8 mouse cellular contexts compared by ENCODE assay signal in genomic region chr7:6874448-6874847, GRCm38 (mm10).
A peak's percentile ranks its signal among the peaks of the same experiment; 100 is the strongest.
DNase-seq lines count a peak whose midpoint lies in the region; ATAC-seq lines count a peak whose summit lies in the region.

No protein-coding gene starts in this region.

- no peak overlapping the region for H3K9ac ChIP-seq in neural tube, embryonic 11.5 days (ENCODE audit: low read length)
- no peak overlapping the region for H3K9ac ChIP-seq in hindbrain, embryonic 11.5 days (ENCODE audit: low read depth, low read length)
- no peak overlapping the region for H3K9ac ChIP-seq in midbrain, embryonic 11.5 days (ENCODE audit: low read length)

- H3K9me3 ChIP-seq in neural tube, embryonic 11.5 days (ENCODE audit: control insufficient read depth, low read length), result no peaks in the 10 kb centered on the region
- no peaks in the 10 kb centered on the region for H3K9me3 ChIP-seq in hindbrain, embryonic 11.5 days (ENCODE audit: control insufficient read depth, low read length)
- H3K9me3 ChIP-seq in midbrain, embryonic 11.5 days (ENCODE audit: control insufficient read depth, low read length), result no peaks in the 10 kb centered on the region

- H3K4me2 ChIP-seq in neural tube, embryonic 11.5 days (ENCODE audit: low read depth), result no peak overlapping the region
- no peak overlapping the region for H3K4me2 ChIP-seq in hindbrain, embryonic 11.5 days (replicated peaks; ENCODE audit: low read depth, low read length)
- H3K4me2 ChIP-seq in midbrain, embryonic 11.5 days, result no peak overlapping the region

- H3K27ac ChIP-seq in neural tube, embryonic 11.5 days (ENCODE audit: low read depth, low read length), result no peak overlapping the region
- H3K27ac ChIP-seq in hindbrain, embryonic 11.5 days (ENCODE audit: low read depth, low read length), result no peak overlapping the region
- no peak overlapping the region; the same call in 1 of the 2 replicates for H3K27ac ChIP-seq in midbrain, embryonic 11.5 days (ENCODE audit: low read depth, low read length)

- ATAC-seq in neural tube, embryonic 11.5 days (ENCODE audit: insufficient read depth, low FRiP score, low TSS enrichment), result no peak
- peak; percentile 68 for ATAC-seq in hindbrain, embryonic 11.5 days (ENCODE audit: low FRiP score)
- ATAC-seq in midbrain, embryonic 11.5 days (ENCODE audit: low FRiP score), result peak; percentile 90

- no peaks in the 10 kb centered on the region for H3K36me3 ChIP-seq in neural tube, embryonic 11.5 days (ENCODE audit: control insufficient read depth, insufficient read depth, low read length)
- no peaks in the 10 kb centered on the region for H3K36me3 ChIP-seq in hindbrain, embryonic 11.5 days (ENCODE audit: control insufficient read depth, insufficient read depth, low read length)
- H3K36me3 ChIP-seq in midbrain, embryonic 11.5 days (ENCODE audit: control insufficient read depth, insufficient read depth, low read length), result no peaks in the 10 kb centered on the region

- no peaks in the 10 kb centered on the region for H3K27me3 ChIP-seq in neural tube, embryonic 11.5 days (ENCODE audit: control insufficient read depth, insufficient read depth, low read length)
- no peaks in the 10 kb centered on the region for H3K27me3 ChIP-seq in hindbrain, embryonic 11.5 days (ENCODE audit: control insufficient read depth, insufficient read depth, low read length)
- no peaks in the 10 kb centered on the region for H3K27me3 ChIP-seq in midbrain, embryonic 11.5 days (ENCODE audit: control insufficient read depth, insufficient read depth, low read length)

- no peaks in the 10 kb centered on the region for H3K4me1 ChIP-seq in neural tube, embryonic 11.5 days (ENCODE audit: control insufficient read depth, insufficient read depth, low read length)
- H3K4me1 ChIP-seq in hindbrain, embryonic 11.5 days (replicated peaks; ENCODE audit: control insufficient read depth, insufficient read depth, low read length), result 0 out of 2 replicates have a peak, but pooled peaks cover 2% of the 10 kb centered on the region
- peaks cover 8% of the 10 kb centered on the region; the same call in 1 of the 2 replicates for H3K4me1 ChIP-seq in midbrain, embryonic 11.5 days (ENCODE audit: control insufficient read depth, insufficient read depth, low read length)

- H3K4me3 ChIP-seq in neural tube, embryonic 11.5 days (ENCODE audit: low read depth, low read length), result no peak overlapping the region
- no peak overlapping the region for H3K4me3 ChIP-seq in hindbrain, embryonic 11.5 days (ENCODE audit: low read depth, low read length)
- no peak overlapping the region for H3K4me3 ChIP-seq in midbrain, embryonic 11.5 days (ENCODE audit: low read depth, low read length)

- 75% methylated on average over 19 of the region's 19 CpGs for WGBS in neural tube, embryonic 11.5 days
- 68% methylated on average over 19 of the region's 19 CpGs for WGBS in hindbrain, embryonic 11.5 days
- WGBS in midbrain, embryonic 11.5 days, result 51% methylated on average over 19 of the region's 19 CpGs

- peak; percentile 27 for DNase-seq in neural tube, embryonic 11.5 days (ENCODE audit: low spot score)
- DNase-seq in neural tube, embryonic 10.5 days (ENCODE audit: extremely low spot score, low spot score), result no peak
- peak; percentile 55 for DNase-seq in hindbrain, embryonic 11.5 days (ENCODE audit: low spot score)
- peak; percentile 94 for DNase-seq in midbrain, embryonic 11.5 days (ENCODE audit: low spot score, missing footprints)
- peak; percentile 35 for DNase-seq in right cerebral cortex, postnatal 4 days
- DNase-seq in adrenal gland, postnatal 25 days, result no peak
- DNase-seq in ovary, postnatal 14 days (ENCODE audit: low spot score), result no peak
- no peak for DNase-seq in kidney, adult 8-10 months

Comparison
In these comparisons a context has a peak if more than half of its experiments do, and no peak if none do; other contexts are left out.
1. DNase-seq: peak in neural tube, embryonic 11.5 days (single experiment), hindbrain, embryonic 11.5 days (single experiment), midbrain, embryonic 11.5 days (single experiment) and right cerebral cortex, postnatal 4 days (single experiment); none in neural tube, embryonic 10.5 days (single experiment), adrenal gland, postnatal 25 days (single experiment), ovary, postnatal 14 days (single experiment) and kidney, adult 8-10 months (0 of 2).